Mouse (Mus musculus): Measurements from ENCODE around the gene Otof. TPM values are rescaled to one million over a fixed set of nuclear protein-coding genes. Genes with fewer than 3 reads are reported as not detected.

The Otof gene
- under 1 TPM; 0.35 to 0.36 TPM for total RNA-seq (2021)
- long read RNA-seq, experiment 1, partial matches to known transcripts, result 1 of 2 reads
- long read RNA-seq, experiment 1, other reads (novel, unspliced or antisense), result 1 of 2 reads
- long read RNA-seq, experiment 2, partial matches to known transcripts, result 0 of 1 reads
- long read RNA-seq, experiment 2, other reads (novel, unspliced or antisense), result 1 of 1 reads

DNA sequence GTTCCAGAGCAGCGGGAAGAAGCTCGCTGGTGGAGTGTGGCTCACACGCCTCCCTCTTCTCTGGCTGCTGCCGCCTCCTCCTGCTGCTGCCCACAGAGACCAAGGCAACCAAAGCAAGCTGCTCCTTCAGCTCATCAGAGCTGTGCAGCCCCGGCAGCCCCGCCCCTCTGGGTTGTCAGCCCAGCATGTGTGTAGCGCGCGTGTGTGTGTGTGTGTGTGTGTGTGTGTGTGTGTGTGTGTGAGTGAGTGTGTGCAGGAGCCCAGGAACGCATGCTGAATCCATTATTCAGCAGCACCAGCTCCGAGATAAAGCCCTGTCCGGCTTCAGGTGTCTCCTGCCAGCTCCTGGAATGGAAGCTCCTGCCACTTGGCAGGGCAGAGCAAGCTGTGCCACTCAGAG lies at the start of gene Otof:
Gene Otof, minus strand, starts transcription at position 112 of the 400 bp plus-strand sequence.
- peak; percentile 45 for DNase-seq

DNA sequence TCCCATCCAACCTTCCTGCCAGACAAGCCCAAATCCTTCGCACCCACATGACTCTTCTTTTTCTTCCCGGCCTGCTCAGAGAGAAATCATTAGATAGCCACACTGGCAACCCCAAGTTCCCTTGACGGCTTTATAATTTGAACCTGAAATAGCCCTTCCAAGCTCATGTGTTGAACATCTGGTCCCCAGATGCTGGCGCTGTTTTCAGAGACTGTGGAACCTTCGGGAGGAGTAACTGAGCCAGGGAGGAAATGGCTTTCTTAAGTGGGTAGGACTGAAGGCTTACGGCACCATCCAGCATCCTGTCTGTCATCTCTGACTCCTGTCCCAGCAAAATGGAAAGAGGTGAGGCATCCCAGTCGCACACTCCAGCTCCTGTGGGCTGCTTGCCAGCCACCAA lies 35.6 kb upstream of the Otof start:
- no peak for DNase-seq

DNA sequence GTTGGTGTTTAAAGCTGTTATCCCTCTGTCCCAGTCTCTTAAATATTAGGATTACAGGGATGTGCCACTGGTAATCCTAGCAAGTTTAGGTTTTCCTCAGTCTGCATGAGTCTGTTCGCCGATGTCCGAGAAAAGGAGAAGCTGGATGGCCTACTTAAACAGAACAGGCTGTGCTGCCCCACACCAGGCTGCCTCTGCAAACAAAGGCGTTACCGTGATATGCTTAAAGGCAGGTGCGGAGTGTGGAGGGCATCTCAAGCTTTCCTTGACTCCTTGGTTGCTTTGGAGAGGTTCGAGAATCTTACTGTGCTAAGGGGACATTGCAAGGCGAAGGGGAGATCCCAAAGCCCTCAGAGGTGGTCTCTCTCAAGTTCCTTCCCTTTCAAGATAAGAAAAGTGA lies 35.1 kb upstream of the Otof start:
- no peak for DNase-seq

DNA sequence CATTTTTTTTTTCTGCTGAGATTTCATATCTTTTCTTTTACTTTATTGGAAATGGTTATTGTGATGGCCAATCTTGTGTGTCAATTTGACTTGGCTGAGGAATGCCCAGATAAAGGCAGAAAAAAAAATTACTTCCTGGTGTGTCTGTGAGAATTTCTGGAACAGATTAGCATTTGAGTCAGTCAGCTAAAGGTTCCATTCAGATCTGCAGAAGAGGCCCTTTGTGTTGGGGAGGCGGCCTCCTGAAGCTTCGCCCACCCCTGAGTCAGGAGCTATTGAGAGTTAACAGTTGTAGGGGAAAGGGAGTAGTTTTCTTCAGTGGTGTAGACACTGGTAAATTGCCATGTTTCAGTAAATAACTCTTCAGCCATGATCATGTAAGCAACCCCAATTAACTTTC lies 33.6 kb upstream of the Otof start:
- no peak for DNase-seq

DNA sequence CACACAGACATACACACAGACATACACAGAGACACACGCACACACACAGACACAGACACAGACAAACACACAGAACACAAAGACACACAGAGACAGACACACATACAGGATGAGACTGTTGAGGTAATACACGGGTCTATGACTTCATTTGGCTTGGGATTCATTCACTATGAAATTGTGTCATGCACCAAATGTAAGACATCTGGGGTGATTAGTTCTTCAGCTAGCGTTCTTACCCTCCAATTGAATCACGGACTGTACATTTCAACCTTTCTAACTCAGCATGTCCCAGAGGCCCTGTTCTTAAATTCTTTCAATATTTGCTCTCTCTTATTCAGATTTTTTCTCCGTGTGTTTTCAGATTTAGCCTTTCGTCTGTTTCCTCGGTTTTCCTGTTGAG lies 32.9 kb upstream of the Otof start:
- DNase-seq, result no peak

DNA sequence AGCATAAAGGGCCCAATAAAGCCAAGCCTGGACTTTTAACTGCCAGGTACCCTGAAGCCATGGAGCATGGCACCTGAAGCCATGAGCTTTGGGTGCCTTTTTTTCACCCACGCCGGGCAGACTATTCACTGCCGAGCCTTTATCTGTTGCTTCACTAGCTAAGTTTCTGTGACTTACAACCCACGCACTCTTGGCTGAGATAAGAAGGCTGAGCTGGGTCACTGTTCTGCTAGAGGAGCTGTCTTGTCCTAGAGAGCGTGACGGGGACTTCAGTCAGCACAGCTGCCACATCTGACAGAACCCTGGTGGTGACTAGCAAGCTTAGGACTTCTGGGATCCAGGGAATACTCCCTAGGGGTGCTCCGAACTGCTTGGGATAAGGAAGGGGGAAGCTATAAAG lies 32.0 kb upstream of the Otof start:
- DNase-seq, result no peak

DNA sequence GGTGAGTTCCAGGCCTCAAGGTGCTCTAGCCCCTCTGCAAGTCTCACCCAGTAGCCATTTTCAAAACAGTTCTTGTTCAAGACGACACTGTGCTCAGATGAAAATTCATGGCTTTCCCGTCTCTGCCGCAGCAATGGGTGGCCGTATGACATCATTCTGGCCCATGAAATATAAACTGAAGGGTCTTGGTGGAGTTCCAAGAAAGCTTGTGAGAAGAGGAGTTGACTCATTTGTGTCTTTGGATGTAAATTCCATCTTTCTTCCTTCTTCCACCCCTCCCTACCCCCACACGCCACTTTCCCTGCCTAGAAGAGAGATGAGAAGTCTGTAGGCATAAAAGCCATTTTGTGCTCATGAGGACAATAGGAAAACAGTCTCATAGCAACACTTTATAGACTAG lies 29.1 kb upstream of the Otof start:
- no peak for DNase-seq

DNA sequence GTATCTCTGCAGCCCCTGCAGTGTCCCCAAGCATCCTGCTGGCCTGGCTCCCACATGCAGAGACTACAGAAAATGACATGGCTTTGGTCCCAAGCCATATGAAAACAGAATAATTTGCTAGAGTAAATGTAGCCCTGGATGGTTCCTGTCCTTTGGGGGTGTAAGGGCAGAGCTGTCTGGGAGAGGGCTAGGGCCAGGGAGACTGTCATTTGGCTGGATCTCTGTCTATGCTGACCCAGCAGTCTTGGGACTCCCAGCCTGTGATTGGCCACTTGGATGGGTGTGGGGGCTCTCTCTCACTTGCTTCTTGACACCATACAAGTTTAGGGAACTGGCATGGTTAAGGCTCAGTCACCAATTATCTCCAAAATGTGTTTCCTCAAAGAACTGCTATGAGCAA lies 28.5 kb upstream of the Otof start:
- DNase-seq, result no peak

DNA sequence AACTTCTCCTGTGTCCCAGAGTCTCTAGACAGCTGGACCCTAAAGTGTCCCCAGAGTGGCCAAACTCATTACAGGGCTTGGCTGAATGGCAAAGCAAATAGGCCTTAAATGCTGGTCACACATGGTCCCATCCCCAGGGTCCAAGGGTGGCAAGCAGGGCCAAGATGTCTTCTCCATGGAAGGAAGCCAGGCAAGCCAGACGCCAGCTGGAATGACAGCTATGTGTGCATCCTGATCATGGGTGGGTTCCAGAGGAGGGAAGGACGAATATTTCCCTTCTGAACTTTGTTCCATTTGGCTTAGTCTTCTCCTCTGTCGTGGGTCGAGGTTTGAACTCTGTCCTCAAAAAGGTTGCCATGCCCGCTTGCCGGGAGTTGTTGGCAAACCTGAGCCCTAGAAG lies 23.4 kb upstream of the Otof start:
- DNase-seq, result no peak

DNA sequence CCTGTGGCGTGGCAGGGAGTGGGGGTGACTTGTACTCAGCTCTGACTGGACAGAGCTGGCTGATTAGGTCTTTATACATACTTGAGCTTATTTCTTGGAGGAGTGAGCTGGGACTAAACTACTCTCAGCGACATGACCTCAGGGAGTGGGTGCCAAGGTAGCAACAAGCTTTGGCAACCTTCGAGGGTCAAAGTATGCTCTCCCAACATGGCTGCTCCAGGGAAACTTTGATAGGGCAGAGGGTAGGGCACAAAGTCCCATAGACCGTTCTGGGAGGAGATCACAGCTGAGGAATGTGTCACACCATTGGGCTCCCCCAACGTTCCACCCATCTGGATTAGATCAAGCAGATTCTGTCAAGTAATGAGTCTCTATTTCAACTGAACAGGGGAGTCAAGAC lies 22.9 kb upstream of the Otof start:
- no peak for DNase-seq

DNA sequence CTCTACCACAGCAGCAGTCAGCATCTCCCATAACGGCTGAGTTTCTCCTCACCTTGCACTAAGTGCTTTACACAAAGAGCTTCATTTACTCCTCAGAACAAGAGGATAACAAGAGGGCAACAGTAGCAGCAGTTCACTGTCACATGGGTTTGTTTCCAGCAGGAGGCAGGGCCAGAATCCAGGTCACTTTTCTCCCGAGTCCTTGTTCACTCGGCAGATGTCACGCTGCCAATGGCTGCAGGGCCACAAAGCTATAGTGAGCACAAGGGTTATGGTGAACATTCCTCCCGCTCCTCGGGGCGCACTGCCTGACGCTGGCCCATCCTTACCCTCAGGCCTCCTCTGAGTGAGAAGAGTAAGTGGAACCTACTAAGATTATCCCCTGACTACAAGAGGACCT lies 21.8 kb upstream of the Otof start:
- DNase-seq, result no peak

DNA sequence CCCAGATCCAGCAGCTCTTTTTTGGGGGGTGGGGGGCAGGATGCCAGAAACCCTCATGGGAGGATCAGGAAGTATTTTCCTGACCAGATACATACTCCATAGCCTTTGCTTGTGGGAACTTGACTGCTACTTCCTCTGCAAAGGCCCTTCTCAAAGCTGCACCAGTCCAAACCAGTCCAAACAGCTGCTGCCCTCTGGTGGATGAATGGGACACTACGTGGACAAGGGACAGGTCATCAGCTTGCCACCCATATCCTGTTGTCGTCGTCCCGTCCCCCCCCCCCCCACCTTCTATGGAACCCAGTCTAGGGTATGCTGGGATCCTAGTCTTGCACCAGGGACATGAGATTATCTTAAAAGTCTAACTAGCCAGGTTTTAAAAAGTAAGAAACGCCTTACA lies 20.6 kb upstream of the Otof start:
- peak; percentile 73 for DNase-seq

DNA sequence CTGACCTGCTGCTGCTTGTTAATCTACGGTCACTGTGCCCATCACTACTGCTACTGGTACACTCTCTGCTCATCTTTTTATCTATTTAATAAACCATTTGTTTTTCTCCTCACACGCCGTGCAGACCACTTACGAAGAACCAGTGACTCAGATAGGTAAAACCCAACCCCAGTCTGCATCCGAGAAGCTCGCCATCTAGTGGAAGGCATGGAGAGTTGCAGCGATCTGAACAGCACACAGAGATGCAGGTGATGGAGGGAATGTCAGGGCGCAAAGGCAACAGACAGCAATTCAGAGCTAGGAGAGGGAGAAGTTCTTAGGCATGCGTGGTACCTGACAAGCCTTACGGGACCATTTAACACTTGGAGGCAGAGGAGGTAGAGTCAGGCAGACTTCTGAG lies 14.8 kb upstream of the Otof start:
- no peak for DNase-seq

DNA sequence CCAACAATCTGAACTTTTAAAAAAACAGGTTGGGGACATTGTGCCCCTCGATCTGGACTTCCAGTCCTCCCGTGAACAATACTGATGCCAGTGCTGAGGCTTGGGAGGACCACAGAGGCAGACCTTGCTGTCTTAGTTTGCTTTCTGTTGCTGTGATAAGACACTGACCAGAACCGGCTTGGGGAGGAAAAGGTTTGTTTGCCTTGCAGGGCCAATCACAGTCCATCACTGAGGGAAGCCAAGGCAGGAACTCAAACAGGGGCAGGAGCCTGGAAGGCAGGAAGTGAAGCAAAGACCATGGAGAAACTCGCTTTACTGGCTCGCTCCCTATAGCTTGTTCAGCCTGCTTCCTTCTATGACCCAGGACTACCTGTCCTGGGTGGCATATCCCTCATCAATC lies 10.4 kb upstream of the Otof start:
- no peak for DNase-seq

DNA sequence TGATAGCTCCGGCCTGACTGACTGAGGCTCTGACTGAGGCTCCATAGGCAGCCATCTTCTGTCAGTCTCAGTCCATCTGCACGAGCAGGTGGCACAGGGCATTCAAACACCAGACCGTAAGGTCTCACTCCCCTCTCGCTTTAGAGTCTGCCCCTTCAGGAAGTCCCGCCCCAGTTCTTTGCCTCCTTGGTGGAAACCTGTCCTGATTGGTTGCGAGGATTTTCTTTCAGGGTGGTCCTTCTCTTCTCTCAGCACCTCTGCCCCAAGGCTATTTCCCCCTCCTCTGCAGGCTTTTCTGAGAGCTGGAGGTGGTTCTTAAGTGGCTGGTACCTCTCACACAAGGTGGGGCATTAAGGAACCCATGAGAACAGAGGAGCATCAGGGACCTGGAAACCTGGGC lies 8.7 kb upstream of the Otof start:
- no peak for DNase-seq

DNA sequence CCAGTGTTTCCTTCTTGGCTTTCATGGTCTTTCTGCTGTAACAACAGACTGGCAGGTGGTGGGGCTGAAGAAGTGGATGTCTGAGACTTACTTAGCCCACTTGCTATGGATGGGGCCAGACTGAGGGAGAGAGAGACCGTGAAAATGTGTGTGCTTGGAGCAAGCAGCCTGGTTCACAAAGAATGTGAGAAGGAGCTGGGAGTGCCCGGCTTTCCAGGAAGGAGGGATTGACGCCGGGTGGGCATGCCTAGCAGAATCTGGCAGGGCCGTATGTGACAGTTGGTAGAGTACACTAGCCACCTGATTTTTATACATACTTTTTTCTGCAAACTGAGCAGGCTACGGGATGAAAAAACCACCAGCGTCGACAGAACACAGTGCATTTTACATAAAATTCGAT lies 4.6 kb upstream of the Otof start:
- no peak for DNase-seq

DNA sequence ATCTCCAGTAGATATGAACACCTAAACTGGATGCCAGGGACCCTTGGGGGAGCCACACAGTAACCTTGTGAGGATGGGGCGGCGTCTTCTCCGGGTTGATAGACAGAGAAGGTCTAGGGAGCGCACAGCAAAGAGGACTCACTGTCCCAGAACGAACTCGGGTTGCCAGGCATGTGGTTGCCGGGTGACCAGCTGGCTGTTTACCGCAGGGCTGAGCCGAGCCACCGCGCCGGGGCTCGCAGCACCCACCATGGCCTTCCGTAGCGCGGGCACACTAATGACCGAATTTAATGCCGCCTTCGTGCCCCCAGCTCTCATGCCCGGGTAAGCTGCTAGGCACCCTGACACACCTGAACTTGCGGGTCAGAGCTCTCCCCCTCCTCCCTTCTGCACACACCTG lies 4.1 kb upstream of the Otof start, which contains the start of gene 1700001C02Rik:
Gene 1700001C02Rik, plus strand, starts transcription at position 187 of the 400 bp plus-strand sequence.
- DNase-seq, result peak; percentile 26

DNA sequence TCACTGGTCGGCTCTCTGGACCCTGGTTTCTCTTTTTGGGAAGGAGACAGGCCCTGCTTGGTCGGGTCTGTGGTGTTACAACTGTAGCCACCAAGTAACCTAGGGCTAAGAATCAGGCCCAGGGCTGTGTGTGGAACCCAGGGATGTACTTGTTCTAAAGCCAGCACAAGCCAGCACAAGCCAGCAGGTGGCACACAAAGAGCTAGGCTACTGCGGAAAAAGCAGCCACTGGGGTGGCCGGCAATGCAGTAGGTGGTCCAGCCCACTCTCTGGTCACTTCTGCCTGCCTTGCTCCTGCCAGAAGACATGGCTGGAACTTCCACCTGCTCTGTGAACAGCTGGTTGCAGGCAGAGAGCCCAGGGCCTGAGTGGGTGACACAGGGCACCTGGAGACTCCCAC lies 1.6 kb downstream of the Otof start:
- no peak for DNase-seq

DNA sequence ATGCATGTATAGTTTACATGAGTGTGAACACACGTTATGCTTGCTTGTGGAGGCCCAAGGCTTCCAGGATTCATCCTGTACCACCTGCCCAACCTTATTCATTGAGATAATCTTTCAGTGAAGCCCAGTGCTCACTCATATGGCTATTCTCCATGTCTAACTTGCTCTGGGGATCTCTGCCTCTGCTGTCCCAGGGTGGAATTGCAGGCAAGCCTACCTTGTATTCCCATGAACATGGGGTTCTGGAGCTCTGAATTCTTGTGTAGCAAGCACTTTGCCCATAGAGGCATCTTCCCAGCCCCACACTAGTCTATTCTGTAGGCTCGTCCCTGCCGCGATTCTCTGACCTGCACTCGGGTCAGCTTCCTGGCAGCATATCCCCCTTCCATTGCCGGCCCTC lies 5.7 kb downstream of the Otof start:
- DNase-seq, result no peak

DNA sequence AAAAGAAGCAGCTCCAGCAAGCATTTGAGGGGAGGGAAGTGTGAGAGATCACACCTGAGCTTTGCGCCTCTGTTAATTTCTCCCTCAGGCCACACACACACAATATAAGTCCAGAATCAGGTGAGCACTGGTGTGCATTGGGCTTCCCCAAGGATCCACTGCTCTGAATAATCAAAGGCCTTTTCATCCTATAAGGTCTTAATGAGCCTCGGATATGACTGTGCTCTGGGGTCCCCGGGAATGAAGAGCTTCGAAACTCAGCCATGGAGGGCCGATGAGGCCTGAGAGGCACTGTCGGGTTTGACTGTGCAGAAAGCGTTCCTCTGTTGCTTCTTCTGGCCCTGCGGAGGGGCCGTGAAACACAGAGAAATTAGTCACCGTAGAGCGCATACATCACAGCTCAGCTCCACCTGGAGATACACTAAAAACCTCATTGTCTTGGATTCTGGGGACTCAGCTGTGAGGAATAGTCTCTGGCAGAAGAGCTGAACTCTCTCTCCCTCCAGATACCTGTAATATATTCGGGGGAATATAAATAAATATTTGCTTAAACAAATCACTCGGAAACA lies 17.3 kb downstream of the Otof start:
- DNase-seq, result no peak

DNA sequence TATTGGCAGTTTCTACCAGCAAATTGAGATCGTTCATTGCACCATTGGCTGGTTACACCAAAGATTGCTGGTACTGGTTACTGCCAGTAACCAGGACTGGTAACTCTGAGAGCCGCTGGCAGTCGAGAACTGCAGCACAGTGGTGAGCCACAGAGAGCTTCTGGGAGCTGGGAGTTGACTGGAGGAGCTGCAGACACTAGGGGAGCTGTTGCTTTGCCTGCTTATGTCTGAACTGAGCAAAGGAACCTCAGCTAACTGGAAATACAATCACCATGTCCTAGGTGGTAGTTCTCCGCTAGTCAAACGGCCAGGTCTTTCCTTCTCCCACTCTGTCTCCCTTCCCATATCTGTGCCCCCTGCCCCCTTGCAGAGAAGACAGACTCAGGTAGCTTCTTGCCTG lies 19.5 kb downstream of the Otof start:
- no peak for DNase-seq

DNA sequence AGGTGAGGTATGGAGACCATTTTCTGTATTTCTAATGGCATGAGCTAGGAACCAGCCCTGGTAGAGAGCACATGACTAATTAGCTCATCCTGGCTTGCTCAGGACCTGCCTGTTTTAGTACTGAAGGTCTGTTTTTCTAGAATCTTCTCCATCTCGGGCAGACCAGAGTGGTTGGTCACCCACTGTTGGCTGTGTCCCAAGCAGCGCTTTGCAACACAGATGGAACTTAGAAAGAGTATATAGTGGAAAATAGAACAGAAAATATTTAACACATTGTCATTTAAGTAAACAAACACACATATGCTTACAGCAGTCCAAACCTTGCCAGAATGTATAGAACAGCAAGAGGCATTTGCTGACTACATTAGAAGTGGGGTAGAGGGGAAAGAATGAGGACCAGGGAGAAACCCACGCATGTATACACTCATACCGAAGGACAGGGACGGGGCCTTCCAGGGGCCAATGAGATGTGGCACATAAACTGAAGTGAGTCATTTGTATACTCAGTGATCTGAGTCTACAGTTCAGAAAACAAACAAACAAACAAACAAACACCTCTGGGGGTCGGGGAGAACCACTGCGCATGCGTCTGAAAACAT lies 21.3 kb downstream of the Otof start:
- no peak for DNase-seq

DNA sequence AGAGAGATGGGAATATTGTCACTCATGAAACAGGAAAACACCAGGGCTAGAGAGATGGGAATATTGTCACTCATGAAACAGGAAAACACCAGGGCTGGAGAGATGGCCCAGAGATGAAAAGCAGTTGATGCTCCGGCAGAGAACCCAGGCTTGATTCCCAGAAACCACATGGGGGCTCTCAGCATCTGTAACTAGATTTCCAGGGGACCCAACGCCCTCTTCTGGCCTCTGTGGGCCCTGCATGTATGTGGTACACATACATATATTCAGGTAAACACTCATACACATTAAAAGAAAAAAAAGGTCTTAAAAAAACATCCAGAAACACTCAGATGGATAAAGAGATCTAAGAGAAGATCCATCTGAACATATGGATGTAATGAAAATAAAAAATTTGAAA lies 22.8 kb downstream of the Otof start:
- DNase-seq, result no peak

DNA sequence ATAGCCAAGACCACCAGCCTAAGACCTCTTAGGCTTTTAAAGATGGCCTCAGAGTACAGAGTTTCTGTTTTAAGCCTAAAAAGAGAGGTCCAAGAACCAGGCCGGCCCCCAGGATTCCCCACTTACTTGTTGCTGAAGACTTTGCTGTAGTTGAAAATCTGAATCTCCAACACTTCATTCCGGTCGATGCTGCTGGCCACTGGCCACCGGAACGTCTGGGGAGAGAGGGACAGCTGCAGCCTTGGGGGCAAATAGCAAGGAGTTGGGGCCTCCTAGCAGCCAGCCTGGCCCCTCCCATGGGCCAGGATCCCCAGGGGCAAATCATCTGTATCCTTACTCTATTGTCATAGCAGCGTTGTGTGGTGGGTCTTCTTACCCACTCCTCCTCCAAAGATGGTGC lies 34.3 kb downstream of the Otof start:
- no peak for DNase-seq

Measured in gastrocnemius, postnatal 10 days (tissue).